Mouse (Mus musculus) monocyte, adult 5-6 weeks (primary cell): ENCODE data around the gene Schip1. TPM values are rescaled to one million over a fixed set of nuclear protein-coding genes. Genes with fewer than 3 reads are reported as not detected.

Experiments
- ATAC-seq: fragments of 153-309, 156-312 bp; replicated peaks from 2 replicates; pipeline ENCODE4 v1.8.0; 2017; ENCODE audit warnings: mild to moderate bottlenecking; ENCODE audit not compliant: low TSS enrichment, insufficient number of reproducible peaks, severe bottlenecking, poor library complexity, low FRiP score
- total RNA-seq: library from RNA; stranded (forward); fragments of 200-1000, 200-491, 200-594 nt; gene quantifications from 3 replicates; pipeline ENCODE4 v1.2.3, GENCODE M21; 2017

Gene Schip1
- total RNA-seq, 1 experiment from 2014 or later: 0.29 TPM

DNA sequence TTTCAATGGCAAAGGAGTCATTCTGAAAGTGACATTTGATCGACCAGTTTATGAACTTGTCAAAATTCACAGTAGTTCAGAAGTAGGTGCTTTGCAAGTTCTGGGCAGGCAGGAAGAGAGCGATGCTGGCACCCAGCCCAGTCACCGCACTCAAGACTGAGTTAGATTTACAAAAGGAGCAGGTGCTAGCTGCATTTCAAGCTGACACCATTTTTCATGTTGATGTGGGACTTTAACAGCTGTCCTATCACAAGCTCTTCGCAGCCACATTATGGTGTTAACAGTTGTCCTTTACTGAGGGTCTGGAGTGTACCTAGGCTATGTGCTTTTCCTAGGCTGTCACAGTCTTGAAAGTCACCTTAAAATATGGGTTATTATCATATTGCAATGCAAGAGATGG lies 181.6 kb downstream of the Schip1 start:
- no peak for ATAC-seq

DNA sequence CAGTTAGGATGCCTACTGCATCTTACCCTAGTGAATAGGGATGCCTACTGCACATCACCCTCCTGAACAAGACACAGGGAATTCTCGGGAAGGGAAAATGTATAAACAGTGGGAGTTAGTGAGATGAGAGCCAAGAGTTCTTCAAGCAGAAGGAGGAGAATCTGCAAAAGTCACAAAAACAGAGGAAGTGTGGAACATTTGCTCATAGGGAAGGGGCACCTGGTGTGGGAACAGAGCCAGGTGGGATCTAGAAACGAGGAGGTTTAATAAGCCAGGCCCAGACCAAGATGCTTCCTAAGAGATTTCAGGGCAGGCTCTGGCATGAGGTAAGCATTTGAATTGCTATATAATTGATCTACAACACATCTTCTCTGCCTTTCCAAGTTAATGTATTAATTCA lies 186.0 kb downstream of the Schip1 start:
- no peak for ATAC-seq

DNA sequence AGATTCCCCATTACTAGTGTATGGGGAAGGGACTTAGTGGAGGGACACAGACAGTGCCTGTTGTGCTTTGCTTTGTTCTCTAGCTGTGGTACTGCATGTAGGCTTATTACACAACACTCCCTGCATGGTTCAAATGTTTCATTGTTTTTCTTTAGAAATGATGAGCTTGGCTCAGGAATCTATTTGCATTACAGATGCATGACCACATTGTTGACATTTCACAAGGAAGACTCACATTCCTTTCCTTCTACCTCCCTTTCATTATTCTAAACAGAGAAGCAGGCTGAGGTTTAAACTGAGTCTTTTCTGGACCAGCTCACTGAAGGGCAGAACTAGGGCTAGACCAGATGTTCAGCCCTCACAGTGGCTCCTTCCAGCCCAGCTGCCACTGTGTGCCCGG lies 187.7 kb downstream of the Schip1 start:
- ATAC-seq: no peak

DNA sequence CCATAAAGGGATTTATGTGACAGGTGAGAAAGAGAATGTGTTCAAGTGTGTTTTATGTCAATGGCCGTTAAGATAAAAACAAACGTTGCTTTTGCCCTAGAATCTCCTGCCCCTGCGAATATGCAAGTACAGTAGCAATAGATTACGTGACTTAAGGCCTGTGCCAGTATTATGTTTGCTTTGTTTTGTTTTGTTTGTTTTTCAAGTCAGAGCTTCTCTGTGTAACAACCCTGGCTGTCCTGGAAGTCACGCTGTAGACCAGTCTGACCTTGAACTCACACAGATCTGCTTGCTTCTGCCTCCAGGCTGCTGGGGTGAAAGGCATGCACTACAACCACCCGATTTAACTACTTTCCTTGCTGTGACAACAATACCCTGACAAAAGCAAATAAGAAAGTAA lies 197.7 kb downstream of the Schip1 start:
- no peak for ATAC-seq

DNA sequence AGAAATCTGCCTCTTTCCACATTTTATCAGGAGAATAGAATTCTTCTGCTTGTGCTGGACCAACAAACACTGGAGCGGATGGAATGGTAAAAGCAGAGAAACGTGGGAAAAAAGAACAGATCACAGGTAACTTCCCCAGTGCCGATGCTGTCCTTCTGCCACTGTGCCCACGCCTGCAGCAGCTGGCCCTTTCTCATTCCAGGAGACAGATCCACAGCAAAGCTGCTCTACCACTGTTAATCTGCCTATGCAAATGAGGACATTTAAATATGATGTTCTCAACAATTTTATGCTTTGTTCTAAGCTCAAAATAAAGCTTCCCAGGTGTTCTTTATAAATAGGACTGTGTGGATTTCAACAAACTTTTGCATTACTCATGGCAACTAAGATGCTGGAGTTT lies 203.3 kb downstream of the Schip1 start:
- ATAC-seq: no peak

DNA sequence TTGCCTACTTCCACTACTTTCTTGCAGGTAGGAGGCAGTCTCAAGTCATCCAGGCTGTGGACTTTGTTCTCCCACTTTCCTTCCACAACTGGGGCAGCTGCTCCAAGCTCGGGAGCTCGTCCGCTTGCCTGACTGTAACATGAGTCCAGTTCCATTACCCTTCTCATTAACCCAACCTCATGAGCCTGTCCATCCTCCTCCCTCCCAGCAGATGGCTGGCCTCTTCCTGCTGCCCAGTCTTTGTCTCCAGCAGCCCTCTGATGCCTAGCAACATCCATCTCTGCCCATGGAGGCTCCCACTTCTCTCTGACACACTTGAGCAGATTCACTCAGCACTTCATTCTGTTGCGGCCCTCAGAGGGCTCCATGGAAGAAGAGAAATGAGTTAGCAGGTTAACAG lies 204.6 kb downstream of the Schip1 start:
- no peak for ATAC-seq

DNA sequence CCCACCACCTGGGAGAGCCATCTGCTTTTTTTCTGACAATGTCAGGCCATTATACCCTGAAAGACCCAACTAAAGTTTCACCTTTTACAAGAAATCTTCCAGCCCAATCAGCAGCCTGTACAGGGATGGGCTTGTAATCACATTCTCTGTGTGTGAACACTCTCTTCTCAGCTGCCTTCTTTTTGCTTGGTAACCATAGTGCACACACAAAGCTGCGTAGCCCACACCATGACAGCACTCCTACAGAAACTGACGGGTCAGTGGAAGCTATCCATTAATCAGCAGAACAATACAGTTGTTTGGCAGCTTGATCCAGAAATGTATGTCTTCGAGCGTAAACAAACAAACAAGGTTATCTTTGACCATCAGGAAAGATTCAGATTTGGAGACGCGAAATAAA lies 205.6 kb downstream of the Schip1 start:
- no peak for ATAC-seq

DNA sequence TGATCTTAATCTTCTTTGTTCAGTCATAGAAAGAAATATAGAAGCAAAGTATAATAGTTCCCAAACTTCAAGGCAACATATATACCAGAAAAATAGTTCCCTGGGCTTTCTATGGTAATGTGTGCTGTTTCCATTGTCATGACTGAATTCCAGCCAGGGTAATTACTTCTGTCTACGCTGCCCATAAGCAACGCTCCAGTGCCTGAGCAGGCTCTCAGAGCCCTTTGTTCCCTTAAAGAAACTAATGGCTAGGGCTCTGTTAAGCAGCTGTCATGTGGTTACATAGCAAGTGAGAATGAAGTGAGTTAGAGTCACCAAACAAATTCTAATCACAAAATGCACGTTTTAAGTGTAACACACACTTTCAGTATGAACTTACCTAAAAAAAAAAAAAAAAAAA lies 206.9 kb downstream of the Schip1 start:
- ATAC-seq: no peak

DNA sequence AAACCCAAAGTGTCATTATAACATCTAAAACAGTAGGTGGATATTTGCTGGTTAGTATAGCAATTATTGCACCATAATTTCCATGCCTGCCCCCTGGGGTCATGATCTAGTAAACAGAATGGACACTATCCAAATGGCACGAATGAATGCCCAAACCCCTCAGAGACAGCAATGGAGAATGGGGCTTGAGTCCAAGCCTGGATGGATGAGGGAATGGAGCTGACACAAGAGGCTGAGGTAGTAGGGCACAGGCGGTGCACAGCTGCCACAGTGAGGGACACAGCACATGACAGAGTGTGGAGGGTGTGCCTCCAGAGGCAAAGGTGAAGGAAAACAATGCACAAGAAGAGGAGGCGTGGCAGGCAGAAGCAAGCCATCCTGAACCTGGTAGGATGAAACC lies 207.3 kb downstream of the Schip1 start:
- no peak for ATAC-seq

DNA sequence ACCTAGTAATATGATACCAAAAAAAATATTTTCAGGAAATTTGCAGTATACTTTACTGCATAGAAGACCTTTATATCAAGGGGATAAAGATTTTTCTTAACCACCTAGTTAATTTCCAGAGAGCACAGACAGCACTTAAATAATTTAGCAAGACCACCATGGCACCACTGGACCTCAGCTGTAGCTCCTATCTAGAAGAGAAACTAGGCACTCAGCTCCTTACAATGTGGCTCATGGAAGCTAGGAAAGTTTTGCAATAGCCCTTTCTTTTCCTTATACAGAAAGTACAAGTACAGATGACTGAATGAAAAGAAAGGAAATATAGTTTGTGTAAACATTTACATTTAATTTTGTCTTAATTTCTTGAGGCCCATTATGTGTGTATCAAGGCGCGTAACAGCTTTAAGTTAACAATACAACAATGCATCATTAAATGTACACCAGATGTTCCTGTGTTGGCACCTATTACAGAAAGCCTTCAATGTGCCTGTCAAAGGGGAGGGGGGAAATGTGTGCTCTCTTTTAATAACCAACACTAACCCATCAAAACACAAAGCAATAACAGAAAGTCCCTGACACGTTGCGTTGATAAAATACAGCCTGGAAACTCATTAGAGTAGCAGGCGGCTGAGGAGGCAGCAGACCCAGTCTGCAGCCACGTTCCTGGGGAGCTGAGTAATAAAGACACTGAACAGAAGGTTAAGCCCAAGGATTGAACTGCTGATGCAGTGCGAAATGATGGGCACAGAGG lies 218.4 kb downstream of the Schip1 start:
- no peak for ATAC-seq

DNA sequence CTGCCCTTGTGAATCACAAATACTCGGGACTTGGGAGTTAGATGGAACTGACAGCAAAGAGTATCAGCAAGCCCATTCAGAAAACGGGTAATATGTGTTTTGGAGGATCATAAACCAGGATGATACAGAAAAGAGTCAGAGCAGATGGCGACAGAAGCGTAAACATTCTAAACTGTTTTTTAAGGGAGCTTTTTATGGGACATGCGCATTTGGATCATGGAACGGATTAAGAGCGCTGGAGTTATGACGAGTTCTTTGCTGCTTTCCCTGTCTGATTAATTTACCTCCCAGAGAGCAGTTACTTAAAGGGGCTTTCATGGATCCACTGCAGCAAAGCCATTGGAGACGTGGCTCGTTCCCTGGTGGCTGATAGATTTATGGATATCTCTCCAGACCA lies 219.0 kb downstream of the Schip1 start:
- no peak for ATAC-seq

DNA sequence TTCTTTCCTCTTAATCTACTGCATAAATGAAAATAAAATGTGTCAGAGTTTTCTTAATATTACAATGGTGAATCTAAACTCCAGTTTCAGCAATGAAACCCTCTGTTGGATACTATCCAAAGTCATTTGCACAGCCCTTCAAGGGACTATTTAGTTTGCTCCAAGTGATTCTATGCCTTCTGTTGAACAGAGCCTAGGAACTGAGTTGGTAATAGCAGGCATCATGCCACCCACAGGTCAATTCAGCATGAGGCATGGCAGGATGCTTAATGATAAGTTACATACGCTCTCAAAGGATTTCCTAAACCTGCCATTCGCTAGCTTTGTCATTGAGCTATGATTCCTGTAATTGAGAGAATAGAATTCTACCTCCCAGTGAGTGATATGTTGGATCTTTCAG lies 219.9 kb downstream of the Schip1 start:
- no peak for ATAC-seq

DNA sequence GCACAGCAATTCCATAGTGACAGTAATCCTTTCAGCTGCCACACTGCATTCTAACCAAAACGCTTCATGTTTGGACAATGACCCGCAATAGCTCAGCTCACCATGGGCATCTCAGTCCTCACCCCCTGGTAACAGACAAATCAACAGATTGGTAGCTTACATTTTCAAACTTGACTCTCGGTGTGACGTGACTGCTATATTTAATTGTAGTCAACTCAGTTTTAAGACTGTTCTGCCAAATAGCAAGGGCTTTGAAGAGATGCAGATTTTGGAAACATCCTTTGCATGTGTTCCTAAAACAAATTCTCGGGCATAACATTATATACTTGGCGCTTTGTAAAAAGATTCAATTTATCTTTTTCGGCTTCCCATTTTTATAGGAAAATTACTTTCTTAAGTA lies 232.2 kb downstream of the Schip1 start:
- ATAC-seq: no peak

DNA sequence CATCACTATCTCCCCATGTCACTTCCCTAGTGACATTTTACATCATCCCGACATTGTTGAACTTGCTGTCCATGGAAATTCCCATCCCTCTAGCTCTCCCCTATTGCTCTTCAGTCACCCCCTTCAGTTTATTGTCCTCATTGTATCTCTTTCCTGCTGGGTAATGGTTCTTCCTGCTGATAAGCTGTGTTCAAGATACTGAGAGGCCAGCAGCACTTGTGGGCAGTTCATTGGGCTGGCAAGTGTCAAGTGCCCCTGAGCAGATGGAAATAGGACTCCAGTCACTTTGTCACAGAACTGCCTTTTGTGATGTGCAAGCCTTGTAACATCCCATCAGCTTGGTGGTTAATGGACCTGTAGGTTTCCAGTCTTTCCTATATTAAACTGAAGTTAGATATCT lies 241.0 kb downstream of the Schip1 start:
- no peak for ATAC-seq

DNA sequence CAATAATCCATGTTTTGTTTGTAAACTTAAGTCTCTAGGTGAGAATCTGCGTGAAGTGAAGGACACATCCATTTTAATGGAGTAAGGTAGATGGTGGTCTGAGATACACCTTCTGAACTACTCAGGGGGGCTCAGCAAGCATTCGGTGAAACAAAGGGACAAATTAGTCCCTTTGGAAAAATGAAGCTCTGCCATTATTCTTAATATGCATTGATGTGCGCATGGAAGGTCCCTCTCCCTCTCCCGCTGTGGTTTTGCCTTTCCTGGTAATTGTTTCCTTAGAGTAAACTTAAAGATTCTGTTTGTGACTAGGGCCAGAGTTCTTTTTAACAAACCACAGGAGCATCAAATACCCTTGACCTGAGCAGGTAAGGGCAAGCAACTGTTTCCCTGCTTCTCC lies 242.1 kb downstream of the Schip1 start:
- ATAC-seq: no peak

DNA sequence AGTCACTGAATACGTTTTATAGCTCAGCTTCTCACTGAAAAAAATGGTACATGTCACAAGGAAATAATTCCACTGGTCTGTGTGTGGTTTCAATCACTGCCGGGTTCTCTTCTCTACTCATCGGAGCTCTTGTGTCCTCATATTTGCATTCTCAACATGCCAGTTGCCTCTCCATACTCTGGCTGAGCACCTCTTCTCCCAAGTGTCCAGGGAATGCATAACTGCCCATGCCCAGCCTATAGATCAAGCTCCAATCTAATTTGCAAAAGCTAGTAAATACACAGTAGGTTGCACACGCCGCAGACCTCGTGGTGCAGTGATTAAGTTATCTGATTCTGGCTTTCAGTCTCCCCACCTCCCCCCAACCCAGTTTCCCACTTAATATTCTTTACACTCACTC lies 261.0 kb downstream of the Schip1 start:
- ATAC-seq: no peak

DNA sequence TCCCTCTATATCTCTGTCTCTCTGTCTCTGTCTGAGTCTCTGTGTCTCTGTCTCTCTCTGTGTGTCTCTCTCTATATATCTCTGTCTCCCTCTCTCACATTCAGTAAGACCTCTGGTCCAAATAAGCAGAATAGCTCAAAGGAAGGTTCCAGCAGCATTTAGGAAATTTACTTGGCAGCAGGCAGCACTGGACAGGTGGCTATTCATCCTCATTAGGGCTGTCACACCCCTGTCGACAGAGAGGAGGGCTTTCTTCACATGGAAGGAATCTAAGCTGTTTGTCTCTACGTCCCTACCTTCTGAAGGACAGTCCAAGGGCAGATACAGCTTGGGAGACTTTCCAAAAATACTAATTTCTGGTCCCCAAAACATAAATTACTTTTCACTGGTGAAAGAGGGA lies 267.9 kb downstream of the Schip1 start:
- ATAC-seq: no peak

DNA sequence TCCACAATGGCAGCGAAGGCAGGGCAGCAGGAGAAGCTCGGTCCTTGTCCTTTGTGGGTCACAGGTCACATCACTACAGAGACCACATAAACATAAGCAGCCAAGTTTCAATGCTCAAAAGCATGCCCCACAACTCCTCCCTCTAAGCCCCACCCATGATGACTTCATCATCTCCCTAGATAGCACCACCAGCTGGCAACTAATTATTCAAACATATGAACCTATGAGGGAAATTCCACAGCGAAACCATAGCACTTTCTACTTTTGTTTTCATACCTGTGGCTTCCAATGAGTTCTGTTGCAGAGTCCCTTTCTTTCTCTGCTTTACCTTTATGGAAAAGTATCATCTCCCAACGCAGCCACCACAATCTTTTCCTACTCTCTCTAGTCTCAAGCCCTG lies 270.9 kb downstream of the Schip1 start:
- ATAC-seq: no peak

DNA sequence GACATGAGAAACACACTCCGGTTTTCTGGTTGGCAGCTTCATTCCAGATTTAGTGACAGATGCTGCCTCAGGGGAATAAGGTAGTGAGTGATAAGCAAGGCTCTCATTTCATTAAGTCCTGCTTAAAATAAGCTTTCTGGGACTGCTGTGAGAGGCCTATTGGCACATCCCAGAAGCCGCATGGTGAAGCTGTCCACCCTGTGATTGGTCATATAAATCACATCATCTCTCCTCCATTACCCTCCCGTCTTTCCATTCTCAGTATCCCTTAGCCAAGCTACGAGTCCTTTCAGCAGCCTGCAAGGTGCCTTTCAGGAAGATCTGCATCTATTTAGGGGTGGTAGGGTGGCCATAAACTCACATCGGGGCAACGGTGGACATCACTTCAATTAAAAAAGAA lies 286.0 kb downstream of the Schip1 start:
- ATAC-seq: no peak

DNA sequence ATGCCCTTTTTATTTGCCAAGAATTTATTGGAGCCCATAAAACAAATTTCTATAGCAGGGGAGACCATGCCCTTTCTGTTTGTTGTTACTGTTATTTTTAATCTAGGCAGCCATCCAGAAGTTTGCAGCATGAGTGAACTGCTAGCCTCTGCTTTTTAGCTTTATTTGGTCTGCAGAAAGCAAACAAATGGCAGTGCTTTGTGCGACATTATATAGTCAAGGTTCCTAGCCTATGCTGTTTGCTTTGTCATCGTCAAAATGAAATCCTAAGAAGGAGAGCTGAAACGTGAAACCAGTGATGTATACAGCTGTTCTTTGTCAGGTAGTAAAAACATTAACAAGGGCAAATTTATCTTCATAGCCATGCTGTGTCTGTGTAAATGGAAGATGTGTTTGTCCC lies 286.9 kb downstream of the Schip1 start:
- ATAC-seq: no peak

DNA sequence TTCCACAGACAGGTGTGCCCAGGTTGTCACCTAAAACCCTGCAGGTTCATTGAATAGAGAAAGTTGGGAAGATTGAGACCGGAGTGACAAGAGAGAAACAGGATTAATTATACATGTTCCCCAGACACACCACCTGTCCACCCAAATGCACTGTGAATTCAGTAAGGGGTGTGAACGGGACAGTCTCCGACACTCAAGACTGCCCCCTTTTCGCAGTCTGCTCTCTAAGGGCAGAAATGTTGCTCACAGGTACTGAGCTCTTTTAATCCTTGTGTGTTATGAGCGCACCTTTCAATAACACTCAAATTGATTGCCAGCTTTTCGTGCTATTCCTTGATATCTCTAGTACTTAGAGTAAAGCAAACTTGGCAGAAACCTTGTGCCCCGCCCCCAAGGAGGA lies 288.4 kb downstream of the Schip1 start:
- no peak for ATAC-seq
